Mouse (Mus musculus): ENCODE data around the gene Fosb.

Fosb gene

GRCm38 (mm10) chr7:19290969-19291596 lies 18.8 kb downstream of the Fosb start:
- in situ Hi-C loops (cut with MboI, MseI), result no loop called here

- in situ Hi-C loops (cut with MboI, MseI), result loop anchor here (5.0 kb wide), 2 partner anchors 42 to 97 kb away; no protein-coding TSS in a partner anchor
These were observed 25.1 kb downstream of the Fosb start for GRCm38 (mm10) chr7:19284763-19285162.

- in situ Hi-C loops (cut with MboI, MseI), result loop anchor here (5.0 kb wide), 2 partner anchors 41 to 96 kb away; no protein-coding TSS in a partner anchor
These were observed 26.4 kb downstream of the Fosb start for GRCm38 (mm10) chr7:19283406-19283804.

GRCm38 (mm10) chr7:19282791-19283405 lies 27.0 kb downstream of the Fosb start:
- in situ Hi-C loops (cut with MboI, MseI), result loop anchor here (5.0 kb wide), 2 partner anchors 41 to 96 kb away; no protein-coding TSS in a partner anchor

GRCm38 (mm10) chr7:19282385-19282784 lies 27.5 kb downstream of the Fosb start, which contains the start of gene Rtn2:
TSS of gene Rtn2 (plus strand) at chr7:19282624.
- in situ Hi-C loops (cut with MboI, MseI), result loop anchor here (5.0 kb wide), 2 partner anchors 40 to 95 kb away; no protein-coding TSS in a partner anchor

GRCm38 (mm10) chr7:19281680-19282304 lies 28.1 kb downstream of the Fosb start:
- in situ Hi-C loops (cut with MboI, MseI), result loop anchor here (5.0 kb wide), 2 partner anchors 39 to 94 kb away; no protein-coding TSS in a partner anchor

GRCm38 (mm10) chr7:19279581-19280114 lies 30.2 kb downstream of the Fosb start, which contains the start of gene Ppm1n:
TSS of gene Ppm1n (minus strand) at chr7:19280064.
- in situ Hi-C loops (cut with MboI, MseI), result loop anchor here (5.0 kb wide), 2 partner anchors 37 to 92 kb away; no protein-coding TSS in a partner anchor

GRCm38 (mm10) chr7:19279052-19279451 lies 30.8 kb downstream of the Fosb start:
- in situ Hi-C loops (cut with MboI, MseI), result no loop called here

GRCm38 (mm10) chr7:19276253-19276652 lies 33.6 kb downstream of the Fosb start:
- in situ Hi-C loops (cut with MboI, MseI), result no loop called here

GRCm38 (mm10) chr7:19272173-19272764 lies 37.6 kb downstream of the Fosb start:
- in situ Hi-C loops (cut with MboI, MseI), result no loop called here

GRCm38 (mm10) chr7:19271238-19272172 lies 38.3 kb downstream of the Fosb start, which contains the start of gene Vasp:
TSS of gene Vasp (minus strand) at chr7:19271817.
- in situ Hi-C loops (cut with MboI, MseI), result no loop called here

- in situ Hi-C loops (cut with MboI, MseI), result no loop called here
These were observed 39.2 kb downstream of the Fosb start for GRCm38 (mm10) chr7:19270509-19271237.

GRCm38 (mm10) chr7:19269721-19270441 lies 40.0 kb downstream of the Fosb start:
- in situ Hi-C loops (cut with MboI, MseI), result no loop called here

- in situ Hi-C loops (cut with MboI, MseI), result no loop called here
These were observed 40.7 kb downstream of the Fosb start for GRCm38 (mm10) chr7:19268993-19269681.

- in situ Hi-C loops (cut with MboI, MseI), result no loop called here
These were observed 42.8 kb downstream of the Fosb start for GRCm38 (mm10) chr7:19267051-19267450.

- in situ Hi-C loops (cut with MboI, MseI), result no loop called here
These were observed 43.7 kb downstream of the Fosb start for GRCm38 (mm10) chr7:19265928-19266822.

- in situ Hi-C loops (cut with MboI, MseI), result no loop called here
These were observed 44.7 kb downstream of the Fosb start for GRCm38 (mm10) chr7:19265147-19265546.
